Mouse (Mus musculus) embryo, embryonic 11.5 days (tissue): ENCODE results near the gene Fbxw4.

ENCODE experiments used
- DNase-seq: peaks from one replicate; pipeline ENCODE4 v3.0.0-alpha.2; 2012; ENCODE audit warnings: low read depth, low spot score

The Fbxw4 gene

GRCm38 (mm10) chr19:45659738-45660502 lies at the start of gene Fbxw4:
Fbxw4 (minus strand) TSS chr19:45660312.
- no peak for DNase-seq

GRCm38 (mm10) chr19:45708704-45709103 lies 48.6 kb upstream of the Fbxw4 start:
- no peak for DNase-seq

- no peak for DNase-seq
Observed at GRCm38 (mm10) chr19:45696281-45696600, 36.1 kb upstream of the Fbxw4 start.

GRCm38 (mm10) chr19:45695496-45696280 lies 35.6 kb upstream of the Fbxw4 start:
- no peak for DNase-seq

GRCm38 (mm10) chr19:45694056-45694455 lies 33.9 kb upstream of the Fbxw4 start:
- no peak for DNase-seq

GRCm38 (mm10) chr19:45692211-45692610 lies 32.1 kb upstream of the Fbxw4 start:
- DNase-seq = no peak

GRCm38 (mm10) chr19:45691001-45691535 lies 31.0 kb upstream of the Fbxw4 start:
- DNase-seq = no peak

- no peak for DNase-seq
Observed at GRCm38 (mm10) chr19:45687001-45687400, 26.9 kb upstream of the Fbxw4 start.

- DNase-seq = no peak
Observed at GRCm38 (mm10) chr19:45683676-45684075, 23.6 kb upstream of the Fbxw4 start.

- DNase-seq = no peak
Observed at GRCm38 (mm10) chr19:45680495-45681130, 20.5 kb upstream of the Fbxw4 start.

- no peak for DNase-seq
Observed at GRCm38 (mm10) chr19:45676723-45677269, 16.7 kb upstream of the Fbxw4 start.

GRCm38 (mm10) chr19:45675720-45676581 lies 15.8 kb upstream of the Fbxw4 start:
- DNase-seq = no peak

- no peak for DNase-seq
Observed at GRCm38 (mm10) chr19:45675196-45675595, 15.1 kb upstream of the Fbxw4 start.

- no peak for DNase-seq
Observed at GRCm38 (mm10) chr19:45672971-45673370, 12.9 kb upstream of the Fbxw4 start.

- DNase-seq = no peak
Observed at GRCm38 (mm10) chr19:45668986-45669385, 8.9 kb upstream of the Fbxw4 start.

- no peak for DNase-seq
Observed at GRCm38 (mm10) chr19:45663851-45664250, 3.7 kb upstream of the Fbxw4 start.

- DNase-seq = no peak
Observed at GRCm38 (mm10) chr19:45660503-45660790, 335 bp upstream of the Fbxw4 start.

GRCm38 (mm10) chr19:45659301-45659737 lies 793 bp downstream of the Fbxw4 start:
- no peak for DNase-seq

- no peak for DNase-seq
Observed at GRCm38 (mm10) chr19:45658556-45659268, 1.4 kb downstream of the Fbxw4 start.

- no peak for DNase-seq
Observed at GRCm38 (mm10) chr19:45657828-45658227, 2.3 kb downstream of the Fbxw4 start.
